Mouse (Mus musculus) embryo, embryonic 10.5 days (tissue): Measurements from ENCODE around the gene Sik3.
"Not testable (repeated sequence)": the region's sequence is repeated elsewhere in the genome, so short reads cannot be mapped to it uniquely, and the experiment has no call there.

ENCODE experiments used
- DNase-seq: peaks from one replicate; pipeline ENCODE4 v3.0.0-alpha.2; 2015; ENCODE audit warnings: low spot score

Gene Sik3

GRCm38 (mm10) chr9:46151704-46152040, 139.1 kb downstream of the Sik3 start:
- no peak for DNase-seq

GRCm38 (mm10) chr9:46152067-46153015, 139.7 kb downstream of the Sik3 start:
- no peak for DNase-seq

GRCm38 (mm10) chr9:46154469-46154868, 141.8 kb downstream of the Sik3 start:
- DNase-seq, result no peak

GRCm38 (mm10) chr9:46155026-46155425, 142.4 kb downstream of the Sik3 start:
- DNase-seq, result no peak

- DNase-seq, result not testable (repeated sequence)
These were observed 143.2 kb downstream of the Sik3 start for GRCm38 (mm10) chr9:46155818-46156217.

GRCm38 (mm10) chr9:46156711-46157110, 144.1 kb downstream of the Sik3 start:
- no peak for DNase-seq

- DNase-seq, result no peak
These were observed 145.7 kb downstream of the Sik3 start for GRCm38 (mm10) chr9:46158273-46158813.

- DNase-seq, result no peak
These were observed 150.8 kb downstream of the Sik3 start for GRCm38 (mm10) chr9:46163430-46163829.

- no peak for DNase-seq
These were observed 156.2 kb downstream of the Sik3 start for GRCm38 (mm10) chr9:46168802-46169201.

GRCm38 (mm10) chr9:46172251-46172650, 159.6 kb downstream of the Sik3 start:
- no peak for DNase-seq

GRCm38 (mm10) chr9:46172953-46173352, 160.3 kb downstream of the Sik3 start:
- DNase-seq, result no peak

GRCm38 (mm10) chr9:46173919-46174318, 161.3 kb downstream of the Sik3 start:
- DNase-seq, result no peak

GRCm38 (mm10) chr9:46174770-46175294, 162.2 kb downstream of the Sik3 start:
- no peak for DNase-seq

- DNase-seq, result no peak
These were observed 162.7 kb downstream of the Sik3 start for GRCm38 (mm10) chr9:46175300-46175699.

GRCm38 (mm10) chr9:46175938-46176375, 163.3 kb downstream of the Sik3 start:
- no peak for DNase-seq

GRCm38 (mm10) chr9:46176613-46177012, 164.0 kb downstream of the Sik3 start:
- no peak for DNase-seq

GRCm38 (mm10) chr9:46178595-46178994, 166.0 kb downstream of the Sik3 start:
- no peak for DNase-seq

GRCm38 (mm10) chr9:46181297-46181696, 168.7 kb downstream of the Sik3 start:
- DNase-seq, result no peak

GRCm38 (mm10) chr9:46184542-46184941, 171.9 kb downstream of the Sik3 start:
- DNase-seq, result no peak

- DNase-seq, result peak; percentile 48
These were observed 172.6 kb downstream of the Sik3 start for GRCm38 (mm10) chr9:46185191-46185590.

GRCm38 (mm10) chr9:46186387-46186786, 173.8 kb downstream of the Sik3 start:
- no peak for DNase-seq

- no peak for DNase-seq
These were observed 175.8 kb downstream of the Sik3 start for GRCm38 (mm10) chr9:46188370-46188769.

- DNase-seq, result no peak
These were observed 176.3 kb downstream of the Sik3 start for GRCm38 (mm10) chr9:46188956-46189355.
